Mouse (Mus musculus) G1E-ER4 (cell line): ENCODE data around the gene Rgs3. TPM values are rescaled to one million over a fixed set of nuclear protein-coding genes. Genes with fewer than 3 reads are reported as not detected.

Source experiments
- GATA1 ChIP-seq: IDR thresholded peaks from one replicate; pipeline ENCODE4 v1.8.0; 2012; ENCODE audit warnings: low read length, inconsistent platforms
- polyA plus RNA-seq: library from polyadenylated mRNA; stranded (reverse); fragments of >175 nt; gene quantifications from 2 replicates; pipeline ENCODE4 v1.2.3, GENCODE M21; 2012

Rgs3 gene
- polyA plus RNA-seq, 1 experiment = not detected

DNA sequence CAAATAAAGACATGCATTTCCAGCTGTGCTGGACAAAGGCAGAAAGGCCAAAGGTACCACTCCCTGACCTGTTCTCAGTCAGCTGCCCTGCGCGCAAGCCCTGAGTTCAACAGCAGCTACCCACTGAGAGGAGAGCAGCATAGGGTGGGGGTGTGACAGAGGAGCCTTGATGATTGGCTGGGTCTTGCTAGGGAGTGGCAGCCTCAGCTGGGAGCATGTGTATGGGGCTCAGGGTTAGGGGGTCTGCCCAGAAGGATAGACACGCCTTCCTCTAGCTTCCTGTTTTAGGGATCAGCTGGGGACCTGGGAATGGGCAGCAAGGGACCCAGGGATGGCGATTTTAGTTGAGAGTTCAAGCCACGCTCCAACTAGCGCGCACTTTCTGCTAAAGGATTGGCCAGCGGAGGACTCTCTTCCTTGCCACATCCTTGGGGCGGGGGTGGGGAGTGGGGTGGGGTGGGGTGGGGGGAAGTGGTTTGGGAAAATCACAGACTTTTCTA is 113.9 kb downstream of the Rgs3 start:
- TF ChIP-seq GATA1 = no peak

DNA sequence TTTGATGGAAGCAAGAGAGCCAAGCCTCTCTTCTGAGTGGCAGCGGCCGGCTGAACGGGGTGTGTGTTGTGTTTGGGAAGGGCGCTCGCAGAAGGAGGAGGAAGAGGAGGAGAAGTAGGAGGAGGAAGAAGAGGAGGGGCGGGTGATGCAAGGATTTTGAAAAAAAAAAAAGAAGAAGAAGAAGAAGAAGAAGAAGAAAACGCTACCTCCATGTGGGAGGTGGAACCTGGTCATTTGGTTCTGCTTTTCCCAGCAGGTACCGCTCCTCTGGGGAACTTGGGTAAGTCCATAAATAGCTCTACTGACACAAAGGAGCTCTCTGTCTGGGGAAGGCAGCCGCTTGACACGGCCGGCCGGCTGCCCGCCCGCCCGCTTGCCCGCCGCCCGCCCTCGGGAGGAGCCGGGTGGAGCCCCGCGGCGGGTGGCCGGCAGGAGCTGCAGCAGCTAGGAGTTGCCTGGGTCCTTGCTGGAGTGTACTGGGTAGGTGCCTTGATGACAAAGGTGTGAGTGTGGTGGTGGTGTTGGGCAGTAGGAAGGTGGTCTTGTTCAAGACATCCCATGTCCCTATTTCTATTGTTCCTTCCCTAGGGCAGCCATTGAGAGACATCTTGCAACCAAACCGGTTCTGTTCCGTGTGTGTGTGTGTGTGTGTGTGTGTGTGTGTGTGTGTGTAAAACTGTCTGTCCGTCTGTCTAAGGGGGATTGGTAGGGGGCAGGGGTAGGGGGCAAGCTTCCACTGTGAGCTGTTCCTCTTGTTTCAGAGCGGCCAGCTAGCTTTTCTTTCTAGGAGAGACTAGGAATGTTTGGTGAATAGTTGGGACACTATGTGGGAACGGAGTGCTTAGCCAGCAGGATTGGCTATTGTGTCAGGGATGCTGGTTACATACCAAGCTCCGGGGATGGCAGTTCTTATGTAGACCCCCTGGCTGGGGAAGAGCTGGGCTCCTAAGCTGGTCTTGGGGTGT is 114.7 kb downstream of the Rgs3 start:
- TF ChIP-seq GATA1 = no peak

DNA sequence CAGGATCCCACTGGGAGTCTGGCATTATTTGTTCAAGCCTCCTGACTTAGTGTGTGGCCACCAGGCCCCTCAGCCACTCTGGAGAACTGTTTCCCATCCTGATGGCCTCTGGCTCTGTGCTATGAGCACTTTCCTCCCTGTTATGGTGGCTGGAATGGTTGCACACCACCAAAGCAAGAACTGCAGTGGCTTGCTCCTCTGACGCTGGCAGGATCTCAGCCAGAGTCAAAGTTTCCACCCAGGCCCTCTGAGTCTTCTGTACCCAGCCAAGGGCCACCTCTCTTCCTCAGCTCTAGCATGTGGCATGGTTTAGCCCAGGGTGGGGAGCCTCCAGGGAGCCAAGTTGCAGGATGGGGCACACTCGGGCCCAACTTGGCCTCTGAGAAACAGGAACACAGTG is 115.7 kb downstream of the Rgs3 start:
- TF ChIP-seq GATA1 = no peak

DNA sequence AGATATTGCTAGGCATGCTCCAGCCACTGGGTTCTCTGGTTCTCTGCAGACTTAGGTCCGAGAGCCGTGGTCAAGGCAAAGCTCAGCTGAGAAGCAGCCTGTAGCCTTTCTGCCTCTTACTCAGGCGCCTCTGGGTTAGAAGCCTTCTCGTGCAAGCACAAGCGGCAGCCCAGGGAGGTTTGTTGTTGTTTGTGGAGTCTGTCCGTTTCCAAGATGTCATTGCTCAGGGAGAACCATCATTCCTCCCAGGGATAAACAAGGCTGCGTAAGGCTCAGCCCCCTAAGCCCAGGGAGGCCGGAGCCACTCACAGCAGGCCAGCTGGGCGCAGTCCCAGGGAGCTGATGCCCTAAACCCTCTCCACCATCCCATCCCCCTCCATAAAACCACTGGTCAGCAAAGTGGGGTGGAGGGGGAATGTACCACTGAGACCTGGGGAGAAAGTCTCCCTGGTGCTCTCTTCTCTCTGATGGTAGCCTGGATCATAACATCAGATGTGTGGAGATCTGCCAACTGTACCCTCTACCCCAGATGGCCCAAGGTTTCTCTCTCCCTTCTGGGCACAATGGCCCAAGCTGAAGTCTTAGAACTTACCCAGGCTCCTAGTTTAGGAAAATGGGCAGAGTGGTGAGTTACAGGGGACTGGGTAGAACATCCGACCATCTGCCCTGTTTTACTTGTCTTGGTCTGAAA is 117.5 kb downstream of the Rgs3 start:
- no peak for TF ChIP-seq GATA1

DNA sequence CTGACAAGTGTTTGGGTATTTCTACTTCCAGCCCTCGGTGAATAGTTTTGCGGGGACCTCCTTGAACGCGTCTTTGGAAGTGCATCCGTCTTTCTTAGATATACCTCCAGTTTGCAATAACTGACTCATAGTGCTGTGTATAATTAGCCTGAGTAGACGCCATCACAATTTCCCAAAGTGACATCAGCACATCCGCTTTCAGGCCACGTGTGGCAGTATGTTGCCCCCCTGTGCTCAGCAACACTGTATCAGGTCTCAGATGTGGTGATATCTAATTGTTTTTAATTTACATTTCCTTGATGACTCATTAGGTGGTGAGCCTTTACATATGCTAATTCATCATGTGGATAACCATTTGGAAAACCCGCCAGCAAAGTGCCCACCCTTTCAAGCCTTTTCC is 119.5 kb downstream of the Rgs3 start:
- no peak for TF ChIP-seq GATA1

DNA sequence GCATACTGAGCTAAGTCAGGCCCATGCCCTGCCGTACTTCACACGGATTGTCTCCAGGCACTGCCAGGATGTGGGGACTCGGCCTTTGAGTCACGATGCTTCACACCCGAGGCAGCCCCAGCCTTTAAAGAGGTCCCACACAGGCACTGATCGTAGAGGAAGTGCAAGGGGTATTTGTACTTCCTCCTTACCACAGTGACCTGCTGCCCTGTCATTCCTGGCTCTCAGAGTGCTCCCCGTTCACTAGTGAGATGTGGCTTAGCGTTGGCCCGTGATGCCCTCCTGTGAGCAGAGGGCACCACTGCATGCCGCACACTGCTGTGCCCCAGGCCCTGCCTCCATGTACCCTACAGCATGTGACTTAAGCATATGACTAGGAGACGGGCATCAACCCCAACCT is 121.8 kb downstream of the Rgs3 start:
- no peak for TF ChIP-seq GATA1

DNA sequence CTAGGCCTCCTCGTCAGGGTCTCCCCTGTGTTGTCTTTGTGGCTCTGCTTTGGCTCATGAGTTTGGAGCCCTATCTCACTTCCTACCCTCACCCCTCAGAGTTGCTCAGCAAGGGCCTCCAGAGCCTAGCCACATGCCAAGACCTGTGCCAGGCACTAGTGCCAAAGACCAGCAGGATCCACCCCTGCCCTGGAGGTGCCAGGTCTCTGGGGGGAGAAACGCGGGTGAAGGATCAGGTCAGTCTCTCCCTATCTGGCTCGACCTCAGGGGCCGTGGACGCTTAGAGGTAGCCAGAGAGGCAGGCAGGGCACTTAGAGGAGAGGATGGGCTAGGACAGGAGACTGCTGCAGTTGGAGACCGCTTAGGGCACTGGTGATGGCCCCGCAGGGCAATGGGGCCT is 122.7 kb downstream of the Rgs3 start:
- no peak for TF ChIP-seq GATA1

DNA sequence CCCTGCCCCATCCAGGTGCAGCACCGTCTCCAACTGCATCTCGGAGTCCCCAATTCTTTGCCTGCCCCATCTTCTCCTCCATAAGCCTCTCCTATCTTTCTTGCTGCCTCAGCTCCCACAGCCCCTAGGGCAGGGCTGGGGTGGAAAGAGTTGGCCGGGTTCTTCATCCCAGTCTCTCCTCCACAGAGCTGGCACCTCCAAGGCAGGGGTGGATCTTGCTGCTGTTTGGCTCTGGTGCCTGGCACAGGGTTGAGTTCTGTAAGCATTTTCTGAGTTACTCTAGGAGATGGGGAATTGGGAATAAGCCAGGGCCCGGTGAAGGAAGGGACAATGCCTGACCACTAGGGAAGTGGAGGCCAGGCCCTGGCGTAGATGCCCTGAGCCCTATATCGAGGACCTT is 123.5 kb downstream of the Rgs3 start:
- no peak for TF ChIP-seq GATA1

DNA sequence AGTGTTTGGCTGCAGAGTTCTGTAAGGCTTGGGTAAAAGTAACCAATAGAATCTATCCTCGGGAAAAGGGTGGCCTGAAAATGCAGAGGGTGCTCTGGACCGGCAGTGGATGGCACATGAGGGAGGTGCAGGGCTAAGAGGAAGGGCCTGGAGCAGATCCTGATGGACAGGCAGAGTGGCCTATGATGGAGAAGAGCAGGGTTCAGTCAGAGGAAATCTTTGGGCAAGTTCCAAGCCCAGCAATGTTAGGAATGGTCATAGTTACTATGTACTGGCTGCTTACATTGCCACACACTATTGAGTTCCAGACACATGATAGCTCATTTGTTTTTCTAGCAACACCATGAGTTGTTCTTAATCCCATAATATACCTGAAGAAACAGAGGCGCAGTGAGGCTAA is 124.7 kb downstream of the Rgs3 start:
- no peak for TF ChIP-seq GATA1

DNA sequence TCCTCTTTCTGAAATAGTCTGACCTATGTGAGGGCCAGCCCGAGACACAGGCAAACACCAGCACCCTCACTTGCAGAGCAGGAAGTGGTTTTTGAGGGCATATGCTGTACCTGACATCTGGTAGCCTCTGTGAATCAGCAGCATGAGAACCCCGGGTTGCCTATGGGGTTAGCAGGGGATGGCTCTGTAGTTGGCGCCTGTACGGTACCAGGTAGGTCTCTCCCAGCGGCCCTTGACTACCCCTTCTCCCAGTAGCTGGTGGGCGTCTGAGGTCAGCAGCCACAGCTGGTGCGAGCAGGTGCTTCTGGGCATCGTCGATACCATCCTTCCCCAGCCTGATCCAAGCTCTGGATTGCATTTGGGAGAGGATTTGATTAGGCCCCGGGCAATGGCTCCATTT is 125.6 kb downstream of the Rgs3 start:
- TF ChIP-seq GATA1 = no peak

DNA sequence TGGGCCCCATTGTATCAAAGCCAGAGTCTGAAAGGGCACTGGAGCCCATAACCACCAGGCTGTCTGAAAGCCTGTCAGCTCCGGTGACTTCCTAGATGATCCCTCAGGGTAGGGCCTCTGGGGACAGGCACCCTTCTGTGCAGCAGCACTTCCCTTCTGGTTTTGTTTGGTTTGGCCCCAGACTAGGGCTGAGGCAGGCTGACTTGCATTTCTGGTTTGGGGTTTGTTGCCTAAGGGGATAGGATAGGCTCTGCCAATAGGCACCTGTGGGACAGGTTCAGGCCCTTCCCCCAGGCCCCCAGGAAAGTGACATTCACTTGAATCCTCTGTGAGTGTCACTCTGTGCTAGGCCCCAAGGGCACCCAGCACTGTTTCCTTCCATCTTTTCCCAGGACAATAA is 127.1 kb downstream of the Rgs3 start:
- no peak for TF ChIP-seq GATA1

DNA sequence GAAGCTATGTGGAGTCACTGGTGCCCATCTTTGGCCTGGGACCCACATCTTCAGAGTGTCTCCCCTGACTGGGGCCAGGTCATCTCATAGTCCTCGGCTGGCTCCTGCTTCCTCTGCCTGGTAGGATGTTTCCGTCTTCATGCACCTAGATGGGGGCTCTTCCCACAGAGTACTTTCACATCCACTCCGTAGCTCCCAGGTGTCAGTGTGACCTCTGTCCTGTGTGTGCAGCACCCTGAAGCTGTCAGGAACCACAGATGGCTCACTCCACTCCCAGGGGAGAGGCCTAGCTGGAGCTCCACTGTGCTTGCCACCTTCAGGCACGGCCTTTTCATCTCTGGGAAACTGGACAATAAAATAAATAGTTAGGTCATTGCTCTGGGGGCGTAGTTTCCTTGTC is 128.5 kb downstream of the Rgs3 start:
- no peak for TF ChIP-seq GATA1

DNA sequence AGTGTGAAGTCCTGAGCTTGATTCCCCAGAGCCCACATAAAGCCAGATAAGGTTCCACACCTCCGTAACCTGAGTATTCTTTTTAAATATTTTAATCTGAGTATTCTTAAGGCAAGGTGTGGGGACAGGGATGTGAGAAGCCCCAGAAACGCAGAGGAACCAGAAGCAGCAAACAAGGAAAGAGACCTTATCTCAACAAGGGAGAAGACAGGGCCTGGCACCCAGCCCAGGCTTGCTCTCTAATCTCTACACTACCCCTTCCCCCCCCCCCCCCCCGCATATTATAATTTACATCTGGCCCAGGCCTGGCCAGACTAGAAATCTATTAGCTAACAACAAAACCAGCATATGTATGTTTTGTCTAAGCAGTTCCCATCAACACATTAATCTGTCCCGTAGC is 131.3 kb downstream of the Rgs3 start:
- no peak for TF ChIP-seq GATA1

DNA sequence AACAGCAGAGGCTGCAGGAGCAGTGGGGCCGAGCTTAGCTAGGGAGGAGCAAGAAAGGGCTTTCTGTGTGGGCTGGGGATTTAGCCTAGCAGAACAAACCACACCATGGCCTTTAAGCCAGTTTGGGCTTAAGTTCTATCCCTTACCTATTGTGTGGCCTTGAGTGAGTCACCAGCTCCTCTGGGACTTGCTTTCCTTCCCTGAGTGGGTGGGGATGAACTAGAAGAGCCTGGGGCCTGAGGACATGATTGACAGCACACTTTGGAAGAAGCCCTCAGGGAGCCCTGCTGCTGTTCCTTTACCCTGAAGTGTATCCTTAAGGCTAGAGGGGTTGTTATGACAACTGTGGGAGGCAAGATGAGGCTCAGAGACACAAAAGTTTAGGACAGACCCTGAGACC is 132.0 kb downstream of the Rgs3 start:
- TF ChIP-seq GATA1 = no peak

DNA sequence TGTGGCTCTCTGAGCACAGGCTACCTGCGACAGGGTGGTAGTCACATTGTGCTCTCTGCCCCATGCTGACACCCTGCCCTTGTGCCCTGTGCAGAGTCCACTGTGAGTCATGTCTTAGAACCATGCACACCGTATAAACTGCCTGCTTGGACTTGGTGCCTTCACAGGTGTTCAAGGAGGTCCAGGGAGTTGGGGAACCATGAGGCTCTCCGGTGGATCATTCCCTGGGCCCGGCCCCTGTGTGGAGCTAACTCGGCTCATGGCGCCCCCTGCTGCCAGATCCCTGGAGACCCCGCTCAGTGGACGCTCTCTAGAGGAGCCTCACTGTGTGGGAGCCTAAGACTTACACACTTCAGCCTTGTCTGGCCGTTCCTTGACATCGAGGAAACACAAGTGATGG is 134.2 kb downstream of the Rgs3 start:
- TF ChIP-seq GATA1 = no peak

DNA sequence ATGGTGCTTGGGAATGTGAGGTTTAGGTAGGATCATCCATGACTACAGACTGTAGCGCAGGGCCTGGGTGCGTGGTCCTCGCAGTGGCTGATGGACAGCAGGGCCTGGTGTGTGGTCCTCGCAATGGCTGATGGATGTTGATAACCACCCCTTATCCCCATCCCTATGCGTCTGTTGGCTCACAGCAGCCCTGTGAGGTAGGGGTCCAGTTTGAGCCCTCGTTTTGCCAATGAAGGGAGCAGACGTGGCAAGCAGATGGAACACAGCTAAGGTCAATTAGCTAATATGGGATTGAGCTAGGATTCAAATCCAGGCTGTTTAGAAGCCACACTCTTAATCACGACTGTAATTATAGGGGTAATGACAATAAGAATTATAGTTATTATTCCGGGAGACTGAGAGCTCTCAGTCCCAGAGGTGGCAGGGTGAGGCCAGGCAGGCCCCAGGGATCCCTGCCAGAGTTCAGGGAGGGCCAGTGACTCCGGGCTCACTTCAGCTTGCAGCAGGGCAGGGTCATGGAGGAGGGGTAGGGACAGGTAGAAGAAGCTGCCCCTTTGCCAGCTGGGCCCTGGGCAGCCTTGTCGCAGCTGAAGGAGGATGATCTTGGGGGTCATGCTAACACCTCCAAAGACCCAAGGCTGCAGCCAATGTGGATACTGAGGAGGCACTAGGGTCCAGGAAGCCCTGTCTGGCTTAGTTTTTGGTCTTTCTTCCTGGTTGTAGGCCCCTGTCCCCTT is 135.2 kb downstream of the Rgs3 start:
- no peak for TF ChIP-seq GATA1
